Mouse (Mus musculus) forebrain, embryonic 12.5 days (tissue): ENCODE data around the gene Xylb. TPM values are rescaled to one million over a fixed set of nuclear protein-coding genes. Genes with fewer than 3 reads are reported as not detected.

Experiments
- polyA plus RNA-seq: library from polyadenylated mRNA; unstranded; fragments of >200 nt; fragmentation: Nextera tagmentation; extraction: Ambion mirVana; gene quantifications from 2 replicates; pipeline ENCODE4 v1.2.1, GENCODE M21; 2016

Xylb gene
- polyA plus RNA-seq, 1 experiment from 2014 or later: 7.0 TPM

Other genes starting within 250 kb of the Xylb start
- gene Acaa1b, start 200.3 kb upstream of the Xylb start, polyA plus RNA-seq: 0.95 and 2.1 TPM in 2 replicates
- gene Gm47289, start 198.2 kb upstream of the Xylb start, polyA plus RNA-seq: not detected in 2 replicates
- gene Slc22a13, start 148.3 kb upstream of the Xylb start, polyA plus RNA-seq: not detected in 2 replicates
- 19.9 and 21.6 TPM in 2 replicates for gene Oxsr1, start 35.0 kb upstream of the Xylb start, polyA plus RNA-seq
- 73.4 and 75.9 TPM in 2 replicates for gene Acaa1a, start 17.7 kb upstream of the Xylb start, polyA plus RNA-seq
- gene Myd88, start 16.0 kb upstream of the Xylb start, polyA plus RNA-seq: 5.6 and 5.9 TPM in 2 replicates
- gene Slc22a14, start 8.2 kb downstream of the Xylb start, polyA plus RNA-seq: not detected in 2 replicates
- gene Acvr2b, start 44.7 kb downstream of the Xylb start, polyA plus RNA-seq: 86.0 and 104 TPM in 2 replicates
- gene Exog, start 87.6 kb downstream of the Xylb start, polyA plus RNA-seq: 45.8 and 47.3 TPM in 2 replicates
- 3.2 and 3.5 TPM in 2 replicates for gene Scn5a, start 221.6 kb downstream of the Xylb start, polyA plus RNA-seq